Mouse (Mus musculus): Measurements from ENCODE around the gene Ebf1.

DNA sequence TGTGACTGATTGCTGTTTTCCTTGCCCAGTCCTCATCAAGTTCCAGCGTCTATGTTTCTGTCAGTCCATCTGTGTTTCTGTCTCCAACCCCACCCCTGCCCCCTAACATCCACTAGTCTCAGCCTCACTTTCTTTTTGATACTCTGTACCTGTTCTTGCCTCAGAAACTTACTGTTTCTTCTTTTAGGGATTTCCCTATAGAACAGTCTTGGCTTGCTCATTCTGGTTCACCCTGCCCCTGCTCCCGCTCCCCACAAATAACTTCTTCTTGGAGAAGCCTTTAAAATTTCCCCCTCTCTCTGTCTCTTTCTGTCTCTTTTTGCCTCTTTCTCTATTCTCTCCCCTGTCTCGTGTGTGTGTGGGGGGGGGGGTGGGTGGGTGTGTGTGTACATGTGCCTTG lies 71.4 kb downstream of the Ebf1 start:
- TF ChIP-seq POLR2A (IDR thresholded peaks at IDR 0.05; ENCODE audit: control insufficient read depth, low read depth, low read length) (no peak), CTCF (IDR thresholded peaks at IDR 0.05; ENCODE audit: control insufficient read depth, insufficient read depth, insufficient replicate concordance, low read depth, low read length) (no peak)
